Mouse (Mus musculus) heart, adult 2 months (tissue): ENCODE data around the gene Olfr643. TPM values are rescaled to one million over a fixed set of nuclear protein-coding genes. Genes with fewer than 3 reads are reported as not detected.

Experiments
- DNase-seq, 2 experiments: peaks; one replicate each; pipeline ENCODE4 v3.0.0; 2021
- H3K27ac ChIP-seq: fragments of 200-600 bp; 2 replicates; pipeline ENCODE4 v1.8.1; 2022
- H3K27me3 ChIP-seq: fragments of 200-500 bp; 2 replicates; pipeline ENCODE4 v1.6.1; 2012; ENCODE audit warnings: mild to moderate bottlenecking, low read length, inconsistent platforms, mixed read lengths; ENCODE audit not compliant: control insufficient read depth, insufficient read depth
- H3K36me3 ChIP-seq: fragments of 200-500 bp; 2 replicates; pipeline ENCODE4 v1.6.1; 2012; ENCODE audit warnings: low read length, inconsistent platforms; ENCODE audit not compliant: control insufficient read depth, insufficient read depth
- H3K4me1 ChIP-seq: fragments of 200-500 bp; 2 replicates; pipeline ENCODE4 v1.6.1; 2011; ENCODE audit warnings: low read length; ENCODE audit not compliant: control insufficient read depth, insufficient read depth
- H3K4me3 ChIP-seq: fragments of 200-600 bp; 2 replicates; pipeline ENCODE4 v1.8.1; 2022
- H3K79me2 ChIP-seq: fragments of 200-500 bp; replicated peaks from 2 replicates; pipeline ENCODE4 v1.6.1; 2012; ENCODE audit warnings: mild to moderate bottlenecking, inconsistent platforms, low read length, moderate library complexity, mixed read lengths; ENCODE audit not compliant: control insufficient read depth, insufficient read depth
- H3K9ac ChIP-seq: fragments of 200-500 bp; 2 replicates; pipeline ENCODE4 v1.6.1; 2012; ENCODE audit warnings: low read depth, mild to moderate bottlenecking, control low read depth, inconsistent platforms, low read length, mixed read lengths
- CTCF ChIP-seq: fragments of 200-600 bp; IDR thresholded peaks from 2 replicates; pipeline ENCODE4 v1.8.1; 2022; ENCODE audit warnings: antibody characterized with exemption, mild to moderate bottlenecking, moderate library complexity
- EP300 ChIP-seq: fragments of 200-500 bp; IDR thresholded peaks from 2 replicates; pipeline ENCODE4 v1.6.1; 2011; ENCODE audit warnings: low read depth, low read length, control low read depth; ENCODE audit not compliant: insufficient read depth
- POLR2A ChIP-seq: fragments of 200-500 bp; IDR thresholded peaks from 2 replicates; pipeline ENCODE4 v1.6.1; 2011; ENCODE audit warnings: mild to moderate bottlenecking, low read depth, low read length, control low read depth; ENCODE audit not compliant: insufficient read depth
- WGBS: fragments of 180-500 bp; shearing (Covaris S2); methylation state at CpG from one replicate; pipeline ENCODE4 v1.1.7; 2018; 5-methylcytosine and 5-hydroxymethylcytosine counted together
- intact Hi-C: fragments of 180-260 bp; cut with DNase I; formaldehyde crosslinking; loops from one replicate; pipeline ENCODE4 v1.15.1; 2025
- polyA plus RNA-seq: library from polyadenylated mRNA; depleted of rRNA; stranded (reverse); fragments of >200 nt; gene quantifications from 2 replicates; pipeline ENCODE4 v1.2.3, GENCODE M21; 2012
- total RNA-seq, 2 experiments: library from RNA; stranded (reverse); gene quantifications; 2 replicates each; pipeline ENCODE4 v1.2.3; 2021

Gene Olfr643
- total and polyA plus RNA-seq, 3 experiments = not detected

DNA sequence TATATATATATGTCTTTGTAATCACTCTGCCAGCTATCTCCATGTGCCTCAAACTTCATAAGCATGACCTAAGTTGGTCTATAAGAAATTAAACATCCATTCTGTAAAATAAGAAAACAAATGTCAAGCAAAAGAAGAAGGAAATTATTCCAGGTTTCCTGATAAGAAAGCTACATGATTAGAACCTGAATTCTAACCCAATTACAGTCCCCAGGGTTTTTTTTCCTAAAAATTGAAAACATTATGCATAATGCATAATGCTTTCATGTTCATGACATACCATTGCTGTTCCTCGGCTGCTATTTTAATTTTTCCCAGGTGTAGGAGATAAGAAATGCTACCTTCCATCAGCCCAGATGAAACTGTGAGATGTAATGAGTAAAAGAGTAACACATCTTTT lies 51.8 kb downstream of the Olfr643 start, which contains the start of gene Olfr645:
Gene Olfr645 (minus strand): TSS at position 101 of the 400 bp plus-strand sequence.
- Histone ChIP-seq H3K36me3 (no peaks in the 10 kb centered on the region), H3K79me2 (no peaks in the 10 kb centered on the region), H3K9ac (no peak within 1 kb of the TSS), H3K4me1 (no peaks in the 10 kb centered on the region), H3K27ac (no peak within 1 kb of the TSS), H3K4me3 (no peak within 1 kb of the TSS), H3K27me3 (no peaks in the 10 kb centered on the region)
- no peak for DNase-seq
- WGBS = 65% methylated on average over 1 of the region's 1 CpGs
- TF ChIP-seq POLR2A (no peak), EP300 (no peak), CTCF (no peak)
- intact Hi-C loops = no loop called here

DNA sequence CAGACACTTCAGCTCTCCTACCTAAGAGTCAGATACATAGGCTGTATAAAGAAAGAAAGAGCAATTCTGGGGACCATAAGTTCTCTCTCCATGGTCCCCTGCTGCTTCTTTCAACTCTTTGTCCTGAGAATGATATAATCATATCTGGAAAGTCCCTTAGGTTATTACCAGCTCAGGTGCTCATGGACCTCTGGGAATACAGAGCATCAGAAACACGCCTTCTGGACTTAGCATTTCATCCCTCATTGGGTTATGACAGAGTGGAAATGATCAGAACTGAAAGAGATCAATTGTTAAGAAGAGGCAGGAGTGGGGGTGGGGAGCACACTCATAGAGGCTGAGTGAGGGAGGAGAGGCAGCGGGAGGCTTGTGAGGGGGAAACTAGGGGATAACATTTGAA lies 65.4 kb downstream of the Olfr643 start, which contains the start of gene Olfr644:
Gene Olfr644 (minus strand): TSS at position 101 of the 400 bp plus-strand sequence.
- intact Hi-C loops = no loop called here
- 66% methylated on average over 2 of the region's 2 CpGs for WGBS
- H3K27me3 ChIP-seq = no peaks in the 10 kb centered on the region
- DNase-seq = no peak
- no peaks in the 10 kb centered on the region for H3K4me1 ChIP-seq
- no peaks in the 10 kb centered on the region for H3K36me3 ChIP-seq
- H3K4me3 ChIP-seq = no peak within 1 kb of the TSS
- H3K27ac ChIP-seq = no peak within 1 kb of the TSS
- no peak for TF ChIP-seq POLR2A
- TF ChIP-seq CTCF = no peak
- no peak for TF ChIP-seq EP300
- no peaks in the 10 kb centered on the region for H3K79me2 ChIP-seq
- H3K9ac ChIP-seq = no peak within 1 kb of the TSS

DNA sequence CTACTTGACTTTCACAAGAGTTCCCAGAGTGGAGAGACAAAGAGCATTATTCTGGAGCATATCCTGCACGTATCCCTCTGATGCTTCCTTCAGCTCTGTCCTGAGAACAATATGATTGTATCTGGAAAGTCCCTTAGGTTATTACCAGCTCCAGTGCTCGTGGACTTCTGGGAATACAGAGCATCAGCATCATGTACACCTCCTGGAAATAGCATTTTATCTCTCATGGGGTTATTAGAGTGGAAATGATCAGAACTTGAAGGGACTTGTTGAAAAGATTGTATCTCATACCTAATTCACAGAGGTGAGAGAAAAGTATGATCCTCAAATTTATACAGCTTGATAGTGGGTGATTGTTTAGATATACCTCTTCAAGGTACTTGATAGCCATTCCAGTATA lies 75.9 kb downstream of the Olfr643 start, which contains the start of gene 4930516K23Rik:
Gene 4930516K23Rik (minus strand): TSS at position 101 of the 400 bp plus-strand sequence.
- Histone ChIP-seq H3K4me3 (no peak within 1 kb of the TSS), H3K27ac (no peak within 1 kb of the TSS), H3K36me3 (no peaks in the 10 kb centered on the region), H3K9ac (no peak within 1 kb of the TSS), H3K27me3 (no peaks in the 10 kb centered on the region), H3K4me1 (no peaks in the 10 kb centered on the region), H3K79me2 (no peaks in the 10 kb centered on the region)
- 36% methylated on average over 2 of the region's 2 CpGs for WGBS
- intact Hi-C loops = no loop called here
- DNase-seq = no peak
- TF ChIP-seq CTCF (no peak), POLR2A (no peak), EP300 (no peak)

DNA sequence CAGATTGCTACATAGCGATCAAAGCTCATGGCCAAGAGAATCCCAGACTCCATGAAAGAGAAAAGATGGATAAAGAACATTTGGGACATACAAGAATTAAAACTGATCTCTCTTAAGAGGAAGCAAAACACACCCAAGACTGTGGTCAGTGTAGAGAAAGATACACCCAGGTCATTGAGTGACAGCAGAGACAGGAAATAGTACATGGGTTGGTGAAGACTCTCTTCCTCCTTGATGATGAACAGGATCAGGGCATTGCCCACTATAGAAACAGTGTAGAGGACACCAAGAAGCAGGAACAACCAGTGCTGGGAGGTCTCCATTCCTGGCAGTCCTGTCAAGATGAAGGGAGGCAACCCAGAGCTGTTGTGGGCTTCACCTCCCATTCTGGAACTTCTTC lies 78.0 kb downstream of the Olfr643 start:
- no peak for TF ChIP-seq POLR2A
- no peak for TF ChIP-seq EP300
- TF ChIP-seq CTCF = no peak
- H3K27me3 ChIP-seq = no peaks in the 10 kb centered on the region
- H3K9ac ChIP-seq = no peak overlapping the region
- DNase-seq = no peak
- no peak overlapping the region for H3K27ac ChIP-seq
- intact Hi-C loops = no loop called here
- no peak overlapping the region for H3K4me3 ChIP-seq
- H3K79me2 ChIP-seq = no peaks in the 10 kb centered on the region
- 89% methylated on average over 1 of the region's 1 CpGs for WGBS
- H3K36me3 ChIP-seq = no peaks in the 10 kb centered on the region
- H3K4me1 ChIP-seq = no peaks in the 10 kb centered on the region

DNA sequence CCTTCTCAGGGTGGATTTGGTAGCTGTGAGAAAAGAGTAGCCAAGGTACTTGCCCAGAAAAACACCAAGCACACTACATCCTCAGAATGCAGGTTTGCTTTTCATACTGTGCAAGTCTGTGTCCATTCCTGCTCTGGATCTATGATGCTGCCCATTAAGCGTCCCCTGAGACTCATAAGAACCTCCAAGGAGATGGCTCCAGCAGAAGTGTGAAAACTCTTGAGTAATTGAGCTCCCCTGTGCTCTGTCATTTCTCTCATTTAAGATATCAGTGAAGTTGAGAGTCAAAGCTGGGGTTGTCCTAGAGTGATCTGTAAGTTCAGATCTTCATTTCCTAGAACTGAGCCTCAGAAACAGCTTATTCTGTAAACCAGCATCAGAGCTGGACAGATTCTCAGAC lies 84.6 kb downstream of the Olfr643 start, which contains the start of gene Olfr642:
Gene Olfr642 (minus strand): TSS at position 101 of the 400 bp plus-strand sequence.
- TF ChIP-seq CTCF (no peak), POLR2A (no peak), EP300 (no peak)
- Histone ChIP-seq H3K4me1 (no peaks in the 10 kb centered on the region), H3K27me3 (no peaks in the 10 kb centered on the region), H3K4me3 (no peak within 1 kb of the TSS), H3K27ac (no peak within 1 kb of the TSS), H3K79me2 (no peaks in the 10 kb centered on the region), H3K9ac (no peak within 1 kb of the TSS), H3K36me3 (no peaks in the 10 kb centered on the region)
- DNase-seq = no peak
- WGBS = 55% methylated on average over 1 of the region's 1 CpGs
- intact Hi-C loops = no loop called here

DNA sequence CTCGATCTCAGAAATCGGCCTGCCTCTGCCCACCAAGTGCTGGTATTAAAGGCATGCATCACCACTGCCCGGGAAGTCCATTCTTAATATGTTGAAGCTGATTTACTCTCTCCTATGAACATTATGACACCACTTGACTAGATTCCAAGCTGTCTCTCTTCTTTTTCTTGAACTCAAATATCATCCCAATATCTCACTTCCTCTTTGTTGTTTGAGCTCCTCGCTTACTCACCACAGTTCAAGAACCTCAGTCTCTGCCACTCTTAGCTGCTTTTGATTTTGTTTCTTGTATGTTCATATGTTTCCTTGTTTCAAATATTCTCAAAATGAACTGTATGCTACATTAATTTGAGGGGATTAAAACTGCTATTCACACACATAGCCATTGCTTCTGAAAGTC lies 86.5 kb downstream of the Olfr643 start:
- Histone ChIP-seq H3K36me3 (no peaks in the 10 kb centered on the region), H3K4me3 (no peak overlapping the region), H3K79me2 (no peaks in the 10 kb centered on the region), H3K9ac (no peak overlapping the region), H3K4me1 (no peaks in the 10 kb centered on the region), H3K27me3 (no peaks in the 10 kb centered on the region), H3K27ac (no peak overlapping the region)
- DNase-seq = no peak
- 74% methylated on average over 4 of the region's 4 CpGs for WGBS
- intact Hi-C loops = no loop called here
- TF ChIP-seq CTCF (no peak), EP300 (no peak), POLR2A (no peak)
